Mouse (Mus musculus) kidney, postnatal 0 days (tissue): ENCODE results near the gene Fxr2. TPM values are rescaled to one million over a fixed set of nuclear protein-coding genes. Genes with fewer than 3 reads are reported as not detected.

ENCODE experiments used
- ATAC-seq: fragments of 200-750 bp; cut with Nextera tagmentation; replicated peaks from 2 replicates; pipeline ENCODE4 v1.8.0; 2017; ENCODE audit warnings: low read depth, moderate number of reproducible peaks, moderate TSS enrichment, moderate library complexity; ENCODE audit not compliant: low FRiP score
- DNase-seq: peaks from one replicate; pipeline ENCODE4 v3.0.0-alpha.2; 2016; ENCODE audit warnings: low spot score
- H3K27ac ChIP-seq: fragments of 300-500 bp; sonication (generic); 2 replicates; pipeline ENCODE4 v1.5.1; 2014; ENCODE audit warnings: mild to moderate bottlenecking
- H3K27me3 ChIP-seq: fragments of 300-500 bp; sonication (generic); 2 replicates; pipeline ENCODE4 v1.6.1; 2014; ENCODE audit warnings: low read length, mixed read lengths; ENCODE audit not compliant: insufficient read depth
- H3K36me3 ChIP-seq: fragments of 300-500 bp; sonication (generic); 2 replicates; pipeline ENCODE4 v1.6.1; 2014; ENCODE audit warnings: low read length, mixed read lengths; ENCODE audit not compliant: insufficient read depth
- H3K4me1 ChIP-seq: fragments of 300-500 bp; sonication (generic); replicated peaks from 2 replicates; pipeline ENCODE4 v1.6.1; 2014; ENCODE audit warnings: antibody characterized with exemption, low read length, mixed read lengths; ENCODE audit not compliant: insufficient read depth
- H3K4me2 ChIP-seq: fragments of 300-500 bp; sonication (generic); 2 replicates; pipeline ENCODE4 v1.6.1; 2014; ENCODE audit warnings: mild to moderate bottlenecking, low read length, moderate library complexity, mixed read lengths
- H3K4me3 ChIP-seq: fragments of 300-500 bp; sonication (generic); replicated peaks from 2 replicates; pipeline ENCODE4 v1.5.1; 2014; ENCODE audit warnings: low read depth, low read length
- H3K9ac ChIP-seq: fragments of 300-500 bp; sonication (generic); 2 replicates; pipeline ENCODE4 v1.6.1; 2014; ENCODE audit warnings: low read depth, low read length
- H3K9me3 ChIP-seq: fragments of 300-500 bp; sonication (generic); replicated peaks from 2 replicates; pipeline ENCODE4 v1.6.1; 2016; ENCODE audit warnings: low read length, inconsistent platforms, mixed read lengths
- CTCF ChIP-seq: IDR thresholded peaks from 2 replicates; pipeline ENCODE4 v1.5.1; 2016; ENCODE audit warnings: antibody characterized with exemption, low read depth, mild to moderate bottlenecking, moderate library complexity
- WGBS: fragments of 180-500 bp; shearing (Covaris S2); extraction: QIAGEN DNeasy Blood & Tissue Kit; methylation state at CpG from one replicate; pipeline ENCODE4 v1.1.7; 2014; 5-methylcytosine and 5-hydroxymethylcytosine counted together
- polyA plus RNA-seq: library from polyadenylated mRNA; unstranded; fragments of >200 nt; fragmentation: Nextera tagmentation; extraction: Ambion mirVana; gene quantifications from 2 replicates; pipeline ENCODE4 v1.2.1, GENCODE M21; 2015

The Fxr2 gene
- polyA plus RNA-seq, 1 experiment from 2014 or later: 17.4 TPM

DNA sequence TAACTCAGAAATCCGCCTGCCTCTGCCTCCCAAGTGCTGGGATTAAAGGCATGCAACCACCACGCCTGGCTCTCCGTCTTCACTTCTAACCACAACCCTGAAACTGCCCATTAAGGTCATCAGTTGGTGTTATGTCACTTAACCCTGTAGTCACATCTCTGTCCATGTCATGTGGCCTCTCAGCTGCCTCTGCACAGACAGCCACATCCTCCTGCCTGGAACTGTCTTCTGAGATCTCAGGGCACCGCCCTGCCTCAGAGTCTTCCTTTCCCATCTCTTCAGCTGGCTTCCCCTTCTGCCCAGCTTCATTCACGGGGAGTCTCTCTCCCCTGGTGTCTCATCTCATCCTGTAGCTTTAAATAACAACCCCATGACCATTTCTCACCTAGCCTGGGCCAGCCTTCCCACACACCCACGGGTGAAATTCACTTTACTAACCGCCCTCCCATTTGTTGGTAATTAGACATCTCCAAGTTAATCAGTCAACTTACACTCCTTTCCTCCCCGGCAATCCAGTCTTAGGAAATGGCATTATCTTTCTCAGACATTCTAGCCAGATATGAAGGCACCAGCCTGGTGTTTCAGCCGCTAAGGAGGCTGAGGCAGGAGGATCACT, 59.5 kb downstream of the Fxr2 start:
- 63% methylated on average over 9 of the region's 9 CpGs for WGBS
- H3K4me1 ChIP-seq: peaks cover 14% of the 10 kb centered on the region
- DNase-seq: no peak
- no peak for ATAC-seq
- H3K9me3 ChIP-seq: no peaks in the 10 kb centered on the region
- no peak overlapping the region for H3K27ac ChIP-seq
- H3K4me2 ChIP-seq: no peak overlapping the region
- no peak for TF ChIP-seq CTCF
- no peaks in the 10 kb centered on the region for H3K27me3 ChIP-seq
- no peaks in the 10 kb centered on the region for H3K36me3 ChIP-seq
- no peak overlapping the region for H3K9ac ChIP-seq
- no peak overlapping the region for H3K4me3 ChIP-seq

DNA sequence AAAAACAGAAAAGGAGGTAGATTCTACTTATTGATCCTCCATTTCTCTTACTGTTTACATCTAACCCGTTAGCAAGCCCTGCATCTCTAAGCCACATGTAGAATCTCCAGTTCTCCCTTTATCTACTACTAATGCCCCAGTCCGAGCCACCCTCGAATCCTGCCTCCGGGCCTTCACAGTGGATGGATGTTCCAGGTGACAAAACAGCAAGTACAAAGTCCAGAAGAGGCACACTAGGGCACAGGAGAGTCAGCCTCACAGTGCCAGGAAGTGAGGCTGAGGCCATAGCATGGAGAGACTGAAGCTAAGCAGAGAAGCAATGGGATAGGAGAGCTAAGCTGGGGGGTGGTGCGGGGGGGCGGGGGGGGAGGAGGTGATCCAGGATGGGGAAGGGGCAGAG, 60.1 kb downstream of the Fxr2 start:
- Histone ChIP-seq H3K36me3 (no peaks in the 10 kb centered on the region), H3K9ac (no peak overlapping the region), H3K27me3 (no peaks in the 10 kb centered on the region), H3K9me3 (no peaks in the 10 kb centered on the region), H3K27ac (peak overlapping the region; percentile 39; the same call in 1 of the 2 replicates), H3K4me1 (peaks cover 14% of the 10 kb centered on the region), H3K4me2 (no peak overlapping the region), H3K4me3 (no peak overlapping the region)
- TF ChIP-seq CTCF: no peak
- ATAC-seq: peak; percentile 59
- WGBS: 80% methylated on average over 6 of the region's 6 CpGs
- no peak for DNase-seq

DNA sequence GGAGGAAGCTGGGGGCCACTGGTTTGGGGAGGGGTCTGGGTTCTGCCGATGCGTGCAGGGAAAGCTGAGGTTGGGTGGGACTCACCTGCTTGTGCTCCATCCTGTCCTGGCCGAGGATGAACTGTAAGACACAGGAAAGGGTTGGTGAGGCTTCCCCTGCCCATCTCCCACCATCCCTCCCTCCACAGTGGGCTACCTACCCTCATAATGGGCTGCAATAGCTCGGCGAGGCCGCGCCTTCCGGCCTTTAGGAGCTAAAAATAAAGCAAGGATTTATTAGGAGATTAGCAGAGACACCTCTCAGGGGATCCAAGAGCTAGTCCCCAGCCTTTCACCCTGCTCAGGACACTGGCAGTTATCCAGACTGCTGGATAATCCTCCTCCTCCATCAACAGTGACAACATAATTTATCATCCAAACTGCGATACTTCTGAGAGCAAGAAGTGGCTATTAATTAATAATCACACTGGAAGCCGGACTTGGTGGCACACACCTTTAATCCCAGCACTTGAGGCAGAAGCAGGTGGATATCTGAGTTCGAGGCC, 60.7 kb downstream of the Fxr2 start:
- Histone ChIP-seq H3K9ac (no peak overlapping the region), H3K27ac (peak overlapping the region; percentile 39; the same call in 1 of the 2 replicates), H3K27me3 (no peaks in the 10 kb centered on the region), H3K9me3 (no peaks in the 10 kb centered on the region), H3K4me3 (no peak overlapping the region), H3K4me1 (peaks cover 14% of the 10 kb centered on the region), H3K36me3 (no peaks in the 10 kb centered on the region), H3K4me2 (no peak overlapping the region)
- no peak for ATAC-seq
- 50% methylated on average over 11 of the region's 11 CpGs for WGBS
- TF ChIP-seq CTCF: no peak
- DNase-seq: no peak

DNA sequence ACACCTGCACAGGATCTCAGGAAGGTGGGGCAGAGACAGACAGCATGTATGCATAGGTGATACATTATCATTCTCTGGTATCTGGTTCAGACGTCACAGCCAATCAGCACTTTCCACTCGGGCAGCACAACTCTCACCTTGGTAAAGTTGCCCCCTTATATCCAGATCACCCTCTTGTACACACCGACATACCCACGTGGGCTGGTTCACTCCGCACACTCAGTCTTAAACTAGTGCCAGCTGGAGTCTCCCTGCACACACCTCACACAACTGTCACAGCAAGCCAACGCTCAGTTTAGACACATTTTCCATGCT, 62.2 kb downstream of the Fxr2 start:
- 28% methylated on average over 6 of the region's 6 CpGs for WGBS
- no peak for ATAC-seq

DNA sequence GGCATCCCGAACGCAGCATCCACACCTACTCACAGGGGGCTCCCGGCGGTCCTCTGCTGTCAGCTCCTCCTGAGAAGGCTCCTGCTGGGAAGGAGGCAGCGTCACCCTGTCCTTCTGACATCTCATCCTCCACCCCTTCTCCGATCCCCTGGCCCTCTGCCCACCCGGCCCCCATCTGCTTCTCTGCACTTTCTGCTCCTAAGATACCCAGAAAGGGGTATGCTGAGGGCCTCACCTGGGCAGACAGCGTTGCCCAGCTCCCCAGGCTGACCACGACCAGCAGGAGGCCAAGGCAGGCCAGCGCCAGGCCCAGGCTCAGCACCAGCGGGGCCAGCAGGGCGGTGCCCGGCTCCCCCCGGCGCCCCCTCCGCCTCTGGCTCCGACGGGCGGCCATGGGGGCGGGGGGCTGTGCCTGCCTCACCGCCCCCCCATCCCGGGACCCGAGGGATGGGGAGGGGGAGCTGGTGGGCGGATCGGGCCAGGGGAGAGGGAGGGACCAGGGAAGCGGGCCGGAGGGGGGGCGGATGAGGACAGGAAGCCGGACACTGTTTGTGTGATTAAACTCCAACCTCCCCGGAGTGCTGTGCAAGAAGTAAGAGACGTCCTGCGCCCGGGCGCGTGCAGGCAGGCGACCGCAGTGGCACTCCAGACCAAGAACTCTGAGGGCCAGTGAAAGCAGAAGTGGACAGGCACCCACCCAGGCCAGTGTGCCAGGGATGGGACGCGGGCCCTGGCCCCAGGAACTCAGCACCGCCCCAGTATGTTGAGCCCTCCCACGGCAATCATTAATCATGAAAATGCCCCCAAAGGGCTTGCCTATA, 62.8 kb downstream of the Fxr2 start, which contains the start of the genes Tnfsf12 and Tnfsfm13:
Gene Tnfsf12 (minus strand): TSS at position 489 of the 821 bp plus-strand sequence.
Gene Tnfsfm13 (minus strand): TSS at position 738 of the 821 bp plus-strand sequence.
- ATAC-seq (peak; percentile 69), DNase-seq (peak; percentile 88)
- Histone ChIP-seq H3K27ac (peak within 1 kb of the TSS; percentile 88), H3K4me2 (peak within 1 kb of the TSS; percentile 88), H3K4me1 (peaks cover 14% of the 10 kb centered on the region), H3K36me3 (no peaks in the 10 kb centered on the region), H3K4me3 (peak within 1 kb of the TSS; percentile 63), H3K9ac (peak within 1 kb of the TSS; percentile 88), H3K27me3 (no peaks in the 10 kb centered on the region), H3K9me3 (no peaks in the 10 kb centered on the region)
- WGBS: 2% methylated on average over 40 of the region's 41 CpGs
- TF ChIP-seq CTCF: peak; percentile 36; the same call in 1 of the 2 replicates

More for the DNA sequence above, 62.2 kb downstream of the Fxr2 start:
- no peaks in the 10 kb centered on the region for H3K27me3 ChIP-seq
- H3K36me3 ChIP-seq: no peaks in the 10 kb centered on the region
- TF ChIP-seq CTCF: no peak
- H3K4me3 ChIP-seq: peak overlapping the region; percentile 63
- peak overlapping the region; percentile 88 for H3K4me2 ChIP-seq
- H3K9ac ChIP-seq: peak overlapping the region; percentile 88
- H3K9me3 ChIP-seq: no peaks in the 10 kb centered on the region
- peaks cover 14% of the 10 kb centered on the region for H3K4me1 ChIP-seq
- no peak for DNase-seq
- H3K27ac ChIP-seq: peak overlapping the region; percentile 88

DNA sequence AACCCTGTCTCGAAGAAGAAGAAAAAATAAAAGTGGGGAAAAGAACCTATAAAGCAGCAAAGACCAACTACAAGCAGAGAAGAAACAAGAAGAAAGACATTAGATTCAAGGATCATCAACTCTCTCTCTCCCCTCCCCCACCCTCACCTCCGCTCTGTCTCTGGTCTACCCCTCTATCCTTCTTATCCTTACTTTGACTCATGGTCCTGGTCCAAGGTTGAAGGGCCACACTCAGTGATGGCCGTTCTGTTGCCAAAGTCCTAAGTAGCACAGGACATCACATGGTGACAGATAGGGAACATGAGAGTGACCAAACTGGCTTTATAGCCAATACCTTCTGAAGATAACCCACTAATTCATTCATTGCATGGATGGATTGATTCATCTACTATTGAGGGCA, 64.6 kb downstream of the Fxr2 start:
- Histone ChIP-seq H3K9ac (no peak overlapping the region), H3K9me3 (no peaks in the 10 kb centered on the region), H3K4me2 (no peak overlapping the region), H3K27me3 (no peaks in the 10 kb centered on the region), H3K36me3 (no peaks in the 10 kb centered on the region), H3K4me1 (peaks cover 14% of the 10 kb centered on the region), H3K4me3 (no peak overlapping the region), H3K27ac (no peak overlapping the region)
- WGBS: 87% methylated on average over 3 of the region's 3 CpGs
- ATAC-seq: no peak
- no peak for TF ChIP-seq CTCF
- DNase-seq: no peak
